Mouse (Mus musculus) limb, embryonic 11.5 days (tissue): ENCODE measurements around the gene Card9. TPM values are rescaled to one million over a fixed set of nuclear protein-coding genes. Genes with fewer than 3 reads are reported as not detected.
A peak's percentile ranks its signal among the peaks of the same experiment; 100 is the strongest.
"Not testable (repeated sequence)": the region's sequence is repeated elsewhere in the genome, so short reads cannot be mapped to it uniquely, and the experiment has no call there.

Experiments
- ATAC-seq: fragments of 200-750 bp; cut with Nextera tagmentation; 2 replicates; pipeline ENCODE4 v1.8.0; 2017; ENCODE audit warnings: low read depth; ENCODE audit not compliant: insufficient number of reproducible peaks, low FRiP score, low TSS enrichment
- DNase-seq: peaks from one replicate; pipeline ENCODE4 v3.0.0-alpha.2; 2015; ENCODE audit warnings: low spot score
- H3K27ac ChIP-seq: fragments of 300-500 bp; sonication (generic); replicated peaks from 2 replicates; pipeline ENCODE4 v1.5.1; 2014; ENCODE audit warnings: low read depth, mild to moderate bottlenecking, low read length
- H3K27me3 ChIP-seq: fragments of 300-500 bp; sonication (generic); 2 replicates; pipeline ENCODE4 v1.6.1; 2014; ENCODE audit warnings: mild to moderate bottlenecking, low read length, mixed read lengths; ENCODE audit not compliant: control insufficient read depth, insufficient read depth
- H3K36me3 ChIP-seq: fragments of 300-500 bp; sonication (generic); 2 replicates; pipeline ENCODE4 v1.6.1; 2014; ENCODE audit warnings: mild to moderate bottlenecking, low read length, moderate library complexity, mixed read lengths; ENCODE audit not compliant: control insufficient read depth, insufficient read depth
- H3K4me1 ChIP-seq: fragments of 300-500 bp; sonication (generic); 2 replicates; pipeline ENCODE4 v1.6.1; 2014; ENCODE audit warnings: low read length, mixed read lengths; ENCODE audit not compliant: control insufficient read depth, insufficient read depth
- H3K4me2 ChIP-seq: fragments of 300-500 bp; sonication (generic); 2 replicates; pipeline ENCODE4 v1.6.1; 2014; ENCODE audit warnings: low read depth, mild to moderate bottlenecking, moderate library complexity; ENCODE audit not compliant: severe bottlenecking
- H3K4me3 ChIP-seq: fragments of 300-500 bp; sonication (generic); 2 replicates; pipeline ENCODE4 v1.5.1; 2014; ENCODE audit warnings: low read depth, low read length
- H3K9ac ChIP-seq: fragments of 300-500 bp; sonication (generic); 2 replicates; pipeline ENCODE4 v1.6.1; 2014; ENCODE audit warnings: mild to moderate bottlenecking, low read length
- H3K9me3 ChIP-seq: fragments of 300-500 bp; sonication (generic); 2 replicates; pipeline ENCODE4 v1.6.1; 2016; ENCODE audit warnings: low read length; ENCODE audit not compliant: control insufficient read depth
- WGBS: fragments of 180-500 bp; shearing (Covaris S2); extraction: QIAGEN DNeasy Blood & Tissue Kit; methylation state at CpG from one replicate; pipeline ENCODE4 v1.1.7; 2014; 5-methylcytosine and 5-hydroxymethylcytosine counted together
- polyA plus RNA-seq: library from polyadenylated mRNA; unstranded; fragments of >200 nt; fragmentation: Nextera tagmentation; extraction: Ambion mirVana; gene quantifications from 2 replicates; pipeline ENCODE4 v1.2.1, GENCODE M21; 2014

The Card9 gene
- polyA plus RNA-seq, 1 experiment from 2014 or later, result 1.0 TPM

DNA sequence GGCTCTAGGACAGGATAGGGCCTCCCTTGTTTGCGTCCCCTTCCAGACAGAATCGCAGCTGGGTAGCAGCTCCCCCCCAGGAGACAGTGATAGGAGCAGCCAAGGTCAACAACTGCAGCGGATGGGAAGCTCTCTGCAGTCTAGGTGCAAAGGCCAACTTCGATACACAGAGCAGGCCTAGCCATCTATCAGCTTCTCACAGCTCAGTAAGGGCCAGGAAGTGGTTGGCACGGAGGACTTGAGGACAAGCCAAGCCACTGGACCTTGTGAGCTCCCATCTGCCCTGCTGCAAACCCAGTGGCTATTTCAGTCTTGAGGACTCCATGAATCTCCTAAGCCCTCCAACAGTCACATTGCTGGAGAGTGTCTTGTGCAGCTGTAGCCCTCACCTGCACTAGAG is 38.9 kb upstream of the Card9 start:
- H3K4me3 ChIP-seq, result no peak overlapping the region
- peaks cover 48% of the 10 kb centered on the region for H3K36me3 ChIP-seq
- no peak overlapping the region for H3K4me2 ChIP-seq
- DNase-seq, result no peak
- WGBS, result 96% methylated on average over 5 of the region's 5 CpGs
- H3K27ac ChIP-seq, result no peak overlapping the region
- H3K9me3 ChIP-seq, result no peaks in the 10 kb centered on the region
- H3K9ac ChIP-seq, result no peak overlapping the region
- no peaks in the 10 kb centered on the region for H3K4me1 ChIP-seq
- no peak for ATAC-seq
- H3K27me3 ChIP-seq, result no peaks in the 10 kb centered on the region

DNA sequence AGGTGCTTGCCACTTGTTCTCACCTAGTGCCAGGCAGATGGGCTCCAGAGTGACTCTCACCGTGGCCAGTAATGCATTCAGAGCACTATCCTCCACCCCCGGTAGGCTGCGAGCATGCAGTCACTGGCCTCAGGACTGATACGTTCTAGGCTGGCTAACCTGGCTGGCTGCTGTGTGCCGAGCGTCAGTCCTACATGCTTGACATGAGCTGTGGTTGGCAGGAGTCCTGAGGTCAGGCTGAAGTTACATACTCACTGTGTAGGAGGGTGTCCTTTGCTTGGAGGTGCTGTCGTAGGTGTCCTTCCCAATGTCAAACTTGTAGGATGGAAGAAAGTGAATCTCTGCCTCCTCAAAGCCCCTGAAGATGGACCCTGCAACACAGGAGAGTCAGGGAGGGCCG is 38.3 kb upstream of the Card9 start:
- Histone ChIP-seq H3K4me3 (no peak overlapping the region), H3K4me2 (no peak overlapping the region), H3K9ac (no peak overlapping the region), H3K4me1 (no peaks in the 10 kb centered on the region), H3K27me3 (no peaks in the 10 kb centered on the region), H3K27ac (no peak overlapping the region), H3K36me3 (peaks cover 52% of the 10 kb centered on the region), H3K9me3 (no peaks in the 10 kb centered on the region)
- ATAC-seq (no peak), DNase-seq (no peak)
- WGBS, result 90% methylated on average over 8 of the region's 8 CpGs

DNA sequence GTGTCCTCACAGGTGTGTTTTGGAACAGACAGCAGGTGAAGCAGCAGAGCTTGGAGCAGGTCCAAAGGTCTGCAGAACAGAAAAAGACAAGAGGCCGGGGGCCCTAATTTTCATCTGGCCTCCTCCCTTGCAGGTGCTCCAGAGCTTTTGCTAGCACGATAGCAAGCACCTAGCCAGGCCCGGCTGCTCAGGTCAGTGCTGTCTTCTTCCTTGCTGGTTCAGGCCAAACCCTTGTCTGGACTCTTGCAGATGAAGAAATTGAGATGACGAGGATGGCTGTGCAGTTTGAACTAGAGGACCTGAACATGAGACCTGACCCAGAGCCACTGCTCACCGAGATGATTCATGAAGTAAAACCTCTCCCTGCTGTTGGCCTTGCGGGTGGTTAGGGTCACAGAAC is 30.9 kb upstream of the Card9 start:
- WGBS, result 90% methylated on average over 6 of the region's 6 CpGs
- Histone ChIP-seq H3K4me2 (no peak overlapping the region), H3K36me3 (peaks cover 46% of the 10 kb centered on the region), H3K9ac (no peak overlapping the region), H3K27me3 (no peaks in the 10 kb centered on the region), H3K4me3 (no peak overlapping the region), H3K9me3 (no peaks in the 10 kb centered on the region), H3K27ac (no peak overlapping the region), H3K4me1 (peaks cover 2% of the 10 kb centered on the region; the same call in 1 of the 2 replicates)
- DNase-seq (no peak), ATAC-seq (no peak)

DNA sequence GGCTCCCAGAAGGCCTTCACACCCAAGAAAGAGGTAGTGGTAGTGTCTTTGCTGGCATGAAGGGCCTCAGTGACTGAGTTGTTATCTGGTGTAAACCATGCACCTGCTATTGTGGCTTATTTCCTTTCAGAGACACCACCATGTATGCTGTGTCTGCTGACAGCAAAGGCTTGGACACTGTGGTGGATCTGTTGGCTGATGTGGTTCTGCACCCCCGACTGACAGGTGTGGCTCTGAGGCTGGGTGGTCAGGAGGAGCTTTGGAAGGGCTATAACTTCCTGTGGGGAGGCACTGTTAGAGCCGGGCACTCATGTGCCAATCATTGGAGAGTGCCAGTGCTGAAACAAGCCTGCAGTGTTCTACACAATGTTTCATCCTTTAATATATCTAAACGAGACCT is 30.2 kb upstream of the Card9 start:
- no peak overlapping the region for H3K9ac ChIP-seq
- H3K27me3 ChIP-seq, result no peaks in the 10 kb centered on the region
- no peak overlapping the region for H3K4me2 ChIP-seq
- WGBS, result 82% methylated on average over 3 of the region's 3 CpGs
- no peak overlapping the region; the same call in 1 of the 2 replicates for H3K4me3 ChIP-seq
- no peaks in the 10 kb centered on the region for H3K9me3 ChIP-seq
- H3K4me1 ChIP-seq, result peaks cover 2% of the 10 kb centered on the region; the same call in 1 of the 2 replicates
- peaks cover 45% of the 10 kb centered on the region for H3K36me3 ChIP-seq
- ATAC-seq (no peak), DNase-seq (no peak)
- no peak overlapping the region for H3K27ac ChIP-seq

DNA sequence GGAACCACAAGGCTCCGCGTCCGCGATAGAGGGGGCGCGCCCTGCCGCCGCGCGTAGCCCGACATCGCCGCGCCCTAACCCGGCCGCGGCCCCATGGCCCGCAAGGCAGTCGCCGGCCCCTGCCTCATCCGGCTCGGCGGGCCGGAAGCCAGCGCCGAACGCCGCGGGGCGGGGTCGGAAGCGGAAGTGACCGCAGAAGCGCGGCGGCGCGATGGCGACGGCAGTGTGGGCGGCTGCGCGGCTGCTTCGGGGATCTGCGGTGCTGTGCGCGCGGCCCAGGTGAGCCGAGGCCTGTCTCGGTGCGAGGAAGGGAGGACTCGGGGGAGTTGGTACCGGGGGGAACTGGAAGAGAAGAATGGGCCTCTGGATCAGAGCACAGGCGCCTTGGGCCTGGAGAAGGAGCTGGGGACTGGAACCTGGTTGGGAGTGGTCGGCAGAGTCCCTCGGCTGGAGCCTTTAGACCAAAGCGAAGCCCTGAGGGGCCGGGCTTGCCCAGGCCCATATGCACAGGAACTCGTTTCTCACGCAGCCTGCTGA is 28.5 kb upstream of the Card9 start, which contains the start of the genes Entr1 and Pmpca:
Gene Entr1 (minus strand): TSS at position 163 of the 537 bp plus-strand sequence.
Gene Pmpca (plus strand): TSS at position 186 of the 537 bp plus-strand sequence.
- ATAC-seq (peak; percentile 87), DNase-seq (peak; percentile 86)
- Histone ChIP-seq H3K9me3 (no peaks in the 10 kb centered on the region), H3K36me3 (peaks cover 39% of the 10 kb centered on the region), H3K27me3 (no peaks in the 10 kb centered on the region), H3K4me2 (peak within 1 kb of the TSS; percentile 94), H3K4me3 (peak within 1 kb of the TSS; percentile 86), H3K27ac (peak within 1 kb of the TSS; percentile 55; the same call in 1 of the 2 replicates), H3K9ac (peak within 1 kb of the TSS; percentile 91), H3K4me1 (peaks cover 2% of the 10 kb centered on the region; the same call in 1 of the 2 replicates)
- under 1% methylated on average over 60 of the region's 60 CpGs for WGBS

DNA sequence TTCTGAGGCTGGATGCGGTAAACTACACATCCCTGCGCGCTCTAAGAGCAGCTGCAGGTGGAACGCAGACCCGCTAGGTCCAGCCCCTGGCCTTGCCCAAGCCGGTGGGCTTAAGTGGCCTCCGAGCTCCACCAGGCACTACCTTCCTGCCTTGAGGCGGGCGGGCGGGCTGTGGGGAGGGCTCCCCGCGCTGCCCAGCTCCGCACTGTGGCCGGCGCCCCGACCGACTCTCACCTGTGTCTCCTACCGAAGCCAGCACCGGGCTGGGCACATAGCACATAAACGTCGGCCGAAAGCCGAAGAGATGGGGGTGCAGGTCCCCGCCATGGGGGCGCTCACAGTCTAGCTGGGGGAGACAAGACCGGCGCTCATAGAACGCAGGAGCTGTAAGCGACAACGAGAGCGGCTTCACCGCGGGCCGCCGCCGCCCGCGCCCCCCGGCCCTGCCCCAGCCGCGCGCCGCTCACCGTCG is 28.0 kb upstream of the Card9 start:
- H3K9ac ChIP-seq, result peak overlapping the region; percentile 91
- peaks cover 2% of the 10 kb centered on the region; the same call in 1 of the 2 replicates for H3K4me1 ChIP-seq
- H3K9me3 ChIP-seq, result no peaks in the 10 kb centered on the region
- H3K27ac ChIP-seq, result peak overlapping the region; percentile 55; the same call in 1 of the 2 replicates
- peaks cover 40% of the 10 kb centered on the region for H3K36me3 ChIP-seq
- no peaks in the 10 kb centered on the region for H3K27me3 ChIP-seq
- H3K4me3 ChIP-seq, result peak overlapping the region; percentile 86
- ATAC-seq, result peak; percentile 15
- DNase-seq, result no peak
- WGBS, result under 1% methylated on average over 43 of the region's 45 CpGs
- peak overlapping the region; percentile 94 for H3K4me2 ChIP-seq

DNA sequence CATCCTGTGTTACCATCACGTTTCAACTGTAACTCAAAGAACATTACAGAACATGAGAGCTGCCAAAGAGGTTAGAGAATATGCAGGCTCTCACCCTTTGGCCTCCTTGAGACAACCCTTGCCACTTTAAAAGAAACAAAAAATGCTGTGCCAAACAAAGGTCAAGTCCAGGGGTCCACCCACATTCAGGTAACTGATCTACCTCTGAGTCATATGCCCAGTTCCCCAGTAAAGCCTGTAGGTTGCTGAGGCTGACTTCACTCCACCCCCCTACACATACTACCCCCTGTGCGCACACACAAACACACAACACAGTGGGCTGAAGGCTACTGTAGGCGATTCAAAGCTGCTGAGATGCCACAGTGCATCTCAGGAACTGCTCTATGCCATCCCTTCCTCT is 27.0 kb upstream of the Card9 start:
- no peak overlapping the region for H3K27ac ChIP-seq
- H3K4me2 ChIP-seq, result peak overlapping the region; percentile 94
- H3K9ac ChIP-seq, result no peak overlapping the region; the same call in 1 of the 2 replicates
- H3K27me3 ChIP-seq, result no peaks in the 10 kb centered on the region
- peaks cover 37% of the 10 kb centered on the region for H3K36me3 ChIP-seq
- no peaks in the 10 kb centered on the region for H3K9me3 ChIP-seq
- ATAC-seq, result no peak
- H3K4me3 ChIP-seq, result peak overlapping the region; percentile 86
- peaks cover 2% of the 10 kb centered on the region; the same call in 1 of the 2 replicates for H3K4me1 ChIP-seq
- DNase-seq, result no peak
- 86% methylated on average over 3 of the region's 3 CpGs for WGBS

DNA sequence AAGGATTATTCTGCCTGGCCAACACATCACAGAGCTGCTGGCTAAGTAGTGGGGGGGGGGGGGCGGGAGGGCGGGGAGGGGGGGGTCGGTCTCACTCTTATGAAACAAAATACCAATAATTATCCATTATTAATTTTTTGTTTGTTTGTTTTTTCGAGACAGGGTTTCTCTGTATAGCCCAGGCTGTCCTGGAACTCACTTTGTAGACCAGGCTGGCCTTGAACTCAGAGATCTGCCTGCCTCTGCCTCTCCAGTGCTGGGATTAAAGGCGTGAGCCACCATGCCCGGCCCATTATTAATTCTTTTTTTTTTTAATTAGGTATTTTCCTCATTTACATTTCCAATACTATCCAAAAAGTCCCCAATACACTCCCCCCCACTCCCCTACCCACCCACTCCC is 20.2 kb upstream of the Card9 start:
- not testable (repeated sequence) for ATAC-seq, H3K9me3 ChIP-seq, H3K27me3 ChIP-seq, H3K9ac ChIP-seq, DNase-seq, H3K27ac ChIP-seq, H3K4me1 ChIP-seq
- Histone ChIP-seq H3K4me2 (peak overlapping the region; percentile 89), H3K36me3 (peaks cover 25% of the 10 kb centered on the region), H3K4me3 (peak overlapping the region; percentile 83)
- 28% methylated on average over 6 of the region's 6 CpGs for WGBS
